Mouse (Mus musculus) adrenal gland, postnatal 14 days (tissue): ENCODE results near the gene Hlx. TPM values are rescaled to one million over a fixed set of nuclear protein-coding genes. Genes with fewer than 3 reads are reported as not detected.

ENCODE experiments used
- DNase-seq: peaks from one replicate; pipeline ENCODE4 v3.0.0; 2021; ENCODE audit warnings: mixed read lengths
- total RNA-seq: library from RNA; stranded (reverse); gene quantifications from 2 replicates; pipeline ENCODE4 v1.2.3, GENCODE M21; 2021

Hlx gene
- total RNA-seq, 1 experiment from 2014 or later = 35.5 TPM

- DNase-seq = peak; percentile 46
Measured at GRCm38 (mm10) chr1:184733300-184734066, 1.1 kb upstream of the Hlx start.

GRCm38 (mm10) chr1:184731644-184732545, 524 bp downstream of the Hlx start:
- peak; percentile 72 for DNase-seq

- DNase-seq = no peak
Measured at GRCm38 (mm10) chr1:184731091-184731640, 1.3 kb downstream of the Hlx start.

- no peak for DNase-seq
Measured at GRCm38 (mm10) chr1:184730453-184731013, 1.9 kb downstream of the Hlx start.

DNA sequence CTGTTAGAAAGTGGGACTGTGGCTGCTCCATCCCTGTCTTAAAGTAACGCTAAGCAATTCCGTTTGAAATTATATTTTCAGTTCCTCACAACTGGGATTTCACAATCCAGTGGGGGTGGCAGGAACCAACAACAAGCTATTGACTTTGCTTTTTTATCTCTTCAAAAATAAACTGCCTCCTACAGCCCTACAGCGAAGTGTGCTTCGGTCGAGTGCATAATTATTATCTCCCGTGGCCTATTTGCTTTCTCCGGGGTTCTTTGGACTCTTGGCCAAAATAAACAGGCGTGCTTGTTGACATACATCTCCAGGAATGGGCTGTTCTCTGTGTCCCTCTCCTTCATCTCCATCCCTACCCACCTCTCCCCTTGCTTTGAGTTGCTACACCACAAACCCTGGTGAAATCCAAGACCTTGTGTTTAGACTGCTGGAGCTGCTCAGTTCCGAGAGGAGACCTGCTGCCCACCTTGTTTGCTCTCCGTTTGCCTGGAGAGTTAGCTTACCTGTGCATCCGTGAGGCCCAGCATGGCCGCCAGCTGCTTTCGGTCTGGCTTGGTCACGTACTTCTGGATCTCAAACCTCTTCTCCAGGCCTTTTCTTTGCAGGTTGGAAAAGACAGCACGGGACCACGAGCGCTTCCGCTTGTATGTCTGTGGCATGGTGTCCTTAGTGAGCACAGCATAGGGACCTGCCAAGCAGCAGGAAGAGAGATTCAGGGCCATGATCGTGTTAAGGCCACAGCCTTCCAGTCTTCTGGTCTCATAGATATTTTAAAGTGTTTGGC, 2.9 kb downstream of the Hlx start:
- DNase-seq = no peak

GRCm38 (mm10) chr1:184728561-184729115, 3.8 kb downstream of the Hlx start:
- DNase-seq = no peak

DNA sequence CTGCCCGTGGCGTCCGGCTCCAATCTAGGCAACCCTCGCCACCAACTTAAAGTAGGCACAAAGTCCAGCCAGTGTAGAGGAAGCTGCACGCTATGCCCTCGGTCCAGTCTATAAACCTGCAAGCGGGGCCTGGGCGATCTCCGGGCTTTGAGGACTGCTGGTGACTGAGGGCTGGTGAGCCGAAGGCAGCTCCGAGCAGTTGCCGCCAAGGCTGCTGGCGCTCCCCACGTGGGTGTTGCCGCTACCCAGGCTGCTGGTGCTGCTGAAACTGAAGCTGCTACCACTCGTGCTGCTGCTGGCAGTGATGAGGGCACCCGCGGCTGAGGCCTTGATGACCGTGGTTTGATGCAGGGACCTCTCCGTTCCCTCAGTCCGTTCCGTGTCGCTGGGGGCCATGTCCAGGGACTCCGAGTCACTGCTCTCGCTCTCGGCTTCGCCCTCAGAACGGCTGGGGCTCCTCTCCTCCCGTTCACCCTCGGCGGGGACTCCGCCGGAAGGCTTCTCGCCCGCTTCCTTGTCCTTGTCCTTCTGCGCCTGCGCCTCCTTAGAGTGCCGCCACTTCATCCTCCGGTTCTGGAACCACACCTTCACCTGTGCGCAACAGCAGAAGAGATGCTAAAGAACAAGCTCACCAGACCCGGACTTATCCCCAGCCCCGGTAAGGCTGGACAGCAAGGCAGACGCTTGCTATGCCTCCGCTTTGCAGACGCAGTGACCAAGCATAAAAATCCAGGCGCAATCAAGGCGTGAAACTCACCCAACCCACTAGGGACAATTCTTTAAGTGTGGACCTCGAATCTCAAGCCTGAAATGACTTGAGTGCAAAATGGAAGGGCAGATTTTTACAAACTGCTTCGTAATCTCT, 4.8 kb downstream of the Hlx start:
- DNase-seq = peak; percentile 52

DNA sequence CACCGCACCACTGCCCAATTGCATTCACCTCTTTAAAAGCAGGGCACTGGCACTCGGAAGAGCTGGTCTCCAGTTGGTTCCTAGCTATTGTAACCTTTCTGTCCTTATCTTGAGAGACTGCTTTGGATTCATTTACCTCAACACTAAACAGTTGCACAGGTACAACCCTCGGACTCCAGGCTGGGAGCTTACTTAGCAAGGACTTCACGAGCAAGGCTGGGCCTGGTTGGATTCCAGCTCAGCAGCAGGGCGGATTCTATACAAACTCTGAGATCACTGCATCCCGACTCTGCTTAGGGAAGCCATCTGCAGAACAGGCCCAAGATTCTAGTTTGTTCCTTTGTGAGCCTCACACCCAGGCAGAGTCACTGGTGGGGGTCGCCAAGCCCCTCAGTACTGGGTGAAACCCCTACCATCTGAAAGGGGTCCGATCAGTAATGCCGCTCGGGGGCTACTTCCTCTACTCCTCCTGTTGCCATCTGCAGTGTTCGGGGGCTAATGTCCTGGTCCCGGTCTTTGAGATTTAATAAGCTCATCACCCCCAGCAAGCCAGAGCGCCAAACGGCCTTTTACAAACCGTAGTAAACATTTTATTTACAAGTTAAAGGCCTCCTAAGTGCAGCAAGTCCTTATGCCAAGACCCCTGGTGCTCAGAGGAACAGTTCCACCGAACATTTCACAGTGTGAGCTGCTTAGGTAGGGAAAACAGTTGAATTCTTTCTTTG, 5.7 kb downstream of the Hlx start:
- DNase-seq = no peak

GRCm38 (mm10) chr1:184725318-184725790, 7.1 kb downstream of the Hlx start:
- no peak for DNase-seq

GRCm38 (mm10) chr1:184724551-184725317, 7.7 kb downstream of the Hlx start:
- DNase-seq = no peak

GRCm38 (mm10) chr1:184723899-184724298, 8.5 kb downstream of the Hlx start:
- DNase-seq = no peak

DNA sequence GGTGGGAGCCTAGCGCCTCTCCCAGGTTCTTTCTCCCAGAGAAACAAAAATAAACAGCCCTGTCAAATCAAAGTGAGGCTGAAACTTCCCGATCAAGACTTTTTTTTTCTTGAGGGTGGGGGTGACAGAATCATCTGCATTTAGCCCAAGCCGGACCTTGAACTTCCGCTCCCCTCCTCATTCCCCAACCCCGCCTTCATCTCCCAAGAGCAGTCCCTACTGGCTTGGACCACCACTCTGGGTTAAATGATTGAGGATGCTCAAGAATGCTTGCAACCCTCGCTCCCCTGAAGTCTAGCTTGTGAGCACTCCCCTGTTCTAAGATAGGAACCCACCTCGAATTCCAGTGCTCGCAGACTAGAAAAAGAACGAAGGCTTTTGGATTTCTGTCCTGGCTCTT, 11.3 kb downstream of the Hlx start:
- DNase-seq = no peak

GRCm38 (mm10) chr1:184720162-184721025, 12.0 kb downstream of the Hlx start:
- DNase-seq = no peak

GRCm38 (mm10) chr1:184718261-184719120, 13.9 kb downstream of the Hlx start:
- no peak for DNase-seq

DNA sequence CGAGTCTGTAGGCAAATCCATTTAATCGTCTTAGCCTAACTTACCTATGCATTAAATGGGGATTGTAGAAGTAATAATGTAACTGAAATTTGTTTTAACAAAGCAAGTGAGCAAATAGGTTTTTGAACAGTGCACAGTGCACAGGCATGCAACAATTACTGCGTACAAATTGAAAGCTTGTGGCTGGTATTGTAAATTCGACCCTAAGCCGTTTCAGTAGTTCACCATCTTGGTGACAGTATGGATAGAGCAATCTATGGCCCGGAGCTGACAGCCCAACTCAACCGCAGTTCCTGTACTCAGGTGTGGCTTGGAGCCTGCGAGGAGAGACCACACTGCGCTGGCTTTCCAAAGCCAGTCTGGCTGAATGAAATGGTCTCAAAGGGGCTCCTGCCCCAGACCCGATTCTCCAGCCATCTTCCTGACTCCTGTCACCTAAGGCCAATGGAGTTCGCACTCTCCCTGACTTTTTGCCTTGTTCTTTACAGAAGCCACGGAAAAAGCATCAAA, 14.7 kb downstream of the Hlx start:
- no peak for DNase-seq

- DNase-seq = no peak
Measured at GRCm38 (mm10) chr1:184717016-184717568, 15.3 kb downstream of the Hlx start.
